Mouse (Mus musculus) layer of hippocampus, postnatal 25 days (tissue): ENCODE results near the gene S100a4. TPM values are rescaled to one million over a fixed set of nuclear protein-coding genes. Genes with fewer than 3 reads are reported as not detected.

Experiments
- DNase-seq, 2 experiments: peaks; one replicate each; pipeline ENCODE4 v3.0.0; 2022; ENCODE audit warnings: mixed read lengths in 2 of 2, low spot score in 1 of 2; ENCODE audit errors: extremely low spot score in 1 of 2
- total RNA-seq, 2 experiments: library from RNA; stranded (reverse); gene quantifications; 2 replicates each; pipeline ENCODE4 v1.2.3; 2021

Gene S100a4
- total RNA-seq: 1 to 10 TPM; 4.1 to 6.5 TPM

- no peak for DNase-seq
These were observed at the start of gene S100a4 for GRCm38 (mm10) chr3:90603623-90604022. S100a4 (plus strand) TSS chr3:90603771.

GRCm38 (mm10) chr3:90555954-90556353, 47.6 kb upstream of the S100a4 start:
- DNase-seq: no peak

GRCm38 (mm10) chr3:90560008-90560628, 43.5 kb upstream of the S100a4 start, which contains the start of gene S100a3:
S100a3 (plus strand) TSS chr3:90560578.
- no peak for DNase-seq

GRCm38 (mm10) chr3:90574691-90575090, 28.9 kb upstream of the S100a4 start:
- DNase-seq: no peak

- DNase-seq: no peak
These were observed 28.3 kb upstream of the S100a4 start for GRCm38 (mm10) chr3:90575320-90575719.

GRCm38 (mm10) chr3:90576351-90577001, 27.1 kb upstream of the S100a4 start:
- no peak for DNase-seq

GRCm38 (mm10) chr3:90579433-90579832, 24.1 kb upstream of the S100a4 start:
- no peak for DNase-seq

GRCm38 (mm10) chr3:90581141-90581540, 22.4 kb upstream of the S100a4 start:
- DNase-seq: no peak

GRCm38 (mm10) chr3:90582156-90582555, 21.4 kb upstream of the S100a4 start:
- no peak for DNase-seq

- DNase-seq: no peak
These were observed 21.0 kb upstream of the S100a4 start for GRCm38 (mm10) chr3:90582556-90582955.

- DNase-seq: no peak
These were observed 19.7 kb upstream of the S100a4 start for GRCm38 (mm10) chr3:90583893-90584292.

- DNase-seq: peak in 1 of 2 experiments; percentile 56
These were observed 18.0 kb upstream of the S100a4 start for GRCm38 (mm10) chr3:90585595-90585994.

- no peak for DNase-seq
These were observed 17.4 kb upstream of the S100a4 start for GRCm38 (mm10) chr3:90586016-90586643.

GRCm38 (mm10) chr3:90586906-90587305, 16.7 kb upstream of the S100a4 start:
- DNase-seq: no peak

- no peak for DNase-seq
These were observed 16.0 kb upstream of the S100a4 start for GRCm38 (mm10) chr3:90587361-90588101.

- DNase-seq: no peak
These were observed 14.2 kb upstream of the S100a4 start for GRCm38 (mm10) chr3:90589390-90589789.

GRCm38 (mm10) chr3:90589947-90590346, 13.6 kb upstream of the S100a4 start, which contains the start of gene S100a2:
S100a2 (plus strand) TSS chr3:90590247.
- DNase-seq: no peak

- no peak for DNase-seq
These were observed 9.1 kb upstream of the S100a4 start for GRCm38 (mm10) chr3:90594466-90594865.

GRCm38 (mm10) chr3:90595556-90595955, 8.0 kb upstream of the S100a4 start:
- DNase-seq: no peak

GRCm38 (mm10) chr3:90596810-90597209, 6.8 kb upstream of the S100a4 start:
- no peak for DNase-seq

GRCm38 (mm10) chr3:90597736-90598135, 5.8 kb upstream of the S100a4 start:
- no peak for DNase-seq
